Mouse (Mus musculus) lung, postnatal 0 days (tissue): ENCODE data around the gene Pld3. TPM values are rescaled to one million over a fixed set of nuclear protein-coding genes. Genes with fewer than 3 reads are reported as not detected.

Source experiments
- ATAC-seq: fragments of 200-750 bp; cut with Nextera tagmentation; 2 replicates; pipeline ENCODE4 v1.8.0; 2017; ENCODE audit warnings: moderate library complexity
- DNase-seq: peaks from one replicate; pipeline ENCODE4 v3.0.0-alpha.2; 2016; ENCODE audit warnings: low spot score
- H3K27ac ChIP-seq: fragments of 300-500 bp; sonication (generic); 2 replicates; pipeline ENCODE4 v1.5.1; 2014; ENCODE audit warnings: antibody characterized with exemption, mild to moderate bottlenecking, low read length, mixed read lengths
- H3K27me3 ChIP-seq: fragments of 300-500 bp; sonication (generic); replicated peaks from 2 replicates; pipeline ENCODE4 v1.6.1; 2014; ENCODE audit warnings: low read length, mixed read lengths; ENCODE audit not compliant: insufficient read depth
- H3K36me3 ChIP-seq: fragments of 300-500 bp; sonication (generic); 2 replicates; pipeline ENCODE4 v1.6.1; 2014; ENCODE audit warnings: low read length, mixed read lengths; ENCODE audit not compliant: insufficient read depth
- H3K4me1 ChIP-seq: fragments of 300-500 bp; sonication (generic); 2 replicates; pipeline ENCODE4 v1.6.1; 2014; ENCODE audit warnings: antibody characterized with exemption, low read depth, low read length, mixed read lengths; ENCODE audit not compliant: insufficient read depth
- H3K4me2 ChIP-seq: fragments of 300-500 bp; sonication (generic); replicated peaks from 2 replicates; pipeline ENCODE4 v1.6.1; 2014; ENCODE audit warnings: low read depth, mild to moderate bottlenecking, low read length, moderate library complexity, mixed read lengths
- H3K4me3 ChIP-seq: fragments of 300-500 bp; sonication (generic); 2 replicates; pipeline ENCODE4 v1.5.1; 2014; ENCODE audit warnings: low read depth, low read length
- H3K9ac ChIP-seq: fragments of 300-500 bp; sonication (generic); replicated peaks from 2 replicates; pipeline ENCODE4 v1.6.1; 2014; ENCODE audit warnings: low read depth, mild to moderate bottlenecking
- H3K9me3 ChIP-seq: fragments of 300-500 bp; sonication (generic); 2 replicates; pipeline ENCODE4 v1.6.1; 2016; ENCODE audit warnings: low read length, mixed read lengths
- CTCF ChIP-seq: IDR thresholded peaks from 2 replicates; pipeline ENCODE4 v1.5.1; 2016; ENCODE audit warnings: antibody characterized with exemption, mild to moderate bottlenecking
- EP300 ChIP-seq: IDR thresholded peaks from 2 replicates; pipeline ENCODE4 v1.6.1; 2016; ENCODE audit warnings: antibody characterized with exemption, mild to moderate bottlenecking, control low read depth
- WGBS: fragments of 180-500 bp; shearing (Covaris S2); extraction: QIAGEN DNeasy Blood & Tissue Kit; methylation state at CpG from one replicate; pipeline ENCODE4 v1.1.7; 2014; 5-methylcytosine and 5-hydroxymethylcytosine counted together
- polyA plus RNA-seq: library from polyadenylated mRNA; unstranded; fragments of >200 nt; fragmentation: Nextera tagmentation; extraction: Ambion mirVana; gene quantifications from 2 replicates; pipeline ENCODE4 v1.2.1, GENCODE M21; 2015

The Pld3 gene
- polyA plus RNA-seq, 1 experiment from 2014 or later: 92.4 TPM

DNA sequence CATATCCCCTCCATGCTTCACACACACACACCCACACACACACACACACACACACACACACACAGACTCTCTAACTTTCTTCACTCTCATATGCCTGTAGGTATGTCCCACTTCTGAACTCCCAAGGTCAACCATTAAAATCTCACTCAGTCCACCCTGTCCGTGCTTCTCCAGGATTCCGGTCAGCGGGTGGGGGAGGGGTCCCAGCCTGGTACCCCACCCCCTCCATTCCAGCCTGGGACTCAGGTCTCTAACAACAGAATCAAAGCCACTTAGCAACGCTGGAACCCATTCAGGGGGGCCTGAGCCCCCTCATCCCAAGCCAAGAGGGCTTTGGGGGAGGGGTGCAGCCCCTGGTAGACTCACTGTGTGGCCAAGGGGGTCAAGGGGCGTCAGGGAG lies 30.1 kb downstream of the Pld3 start, which contains the start of gene Hipk4:
Gene Hipk4 (plus strand): TSS at position 301 of the 400 bp plus-strand sequence.
- no peaks in the 10 kb centered on the region for H3K27me3 ChIP-seq
- no peak for TF ChIP-seq CTCF
- TF ChIP-seq EP300: no peak
- H3K27ac ChIP-seq: no peak within 1 kb of the TSS
- H3K4me3 ChIP-seq: no peak within 1 kb of the TSS
- H3K4me1 ChIP-seq: no peaks in the 10 kb centered on the region; the same call in 1 of the 2 replicates
- no peaks in the 10 kb centered on the region for H3K36me3 ChIP-seq
- 66% methylated on average over 5 of the region's 5 CpGs for WGBS
- H3K9me3 ChIP-seq: no peaks in the 10 kb centered on the region
- no peak within 1 kb of the TSS for H3K4me2 ChIP-seq
- H3K9ac ChIP-seq: no peak within 1 kb of the TSS
- DNase-seq (no peak), ATAC-seq (no peak)

DNA sequence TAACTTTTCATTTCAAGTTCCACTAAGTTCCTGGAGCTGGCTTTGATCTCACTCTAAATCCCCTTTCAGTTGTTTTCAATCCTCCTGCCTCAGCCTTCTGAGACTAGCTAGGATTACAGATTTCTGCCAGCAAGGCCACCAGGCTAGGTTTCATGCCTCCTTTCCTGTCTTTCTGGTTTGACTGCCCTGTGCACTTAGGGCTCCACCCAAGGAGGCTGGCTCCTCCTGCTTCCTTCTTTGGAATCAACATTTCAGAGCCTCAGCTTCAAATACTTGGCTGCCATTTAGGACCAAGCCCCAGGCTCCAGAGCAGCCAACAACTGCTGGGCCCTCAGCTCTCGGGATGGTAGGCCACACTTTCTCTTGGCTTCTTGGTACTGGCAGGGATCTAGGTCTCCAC lies 32.4 kb downstream of the Pld3 start:
- Histone ChIP-seq H3K4me1 (no peaks in the 10 kb centered on the region; the same call in 1 of the 2 replicates), H3K27ac (0 out of 2 replicates have a peak overlapping the region, but pooled peaks have one; percentile 9), H3K4me3 (no peak overlapping the region), H3K27me3 (no peaks in the 10 kb centered on the region), H3K4me2 (no peak overlapping the region), H3K9ac (no peak overlapping the region), H3K36me3 (0 out of 2 replicates have a peak, but pooled peaks cover 7% of the 10 kb centered on the region), H3K9me3 (no peaks in the 10 kb centered on the region)
- 57% methylated on average over 1 of the region's 1 CpGs for WGBS
- TF ChIP-seq CTCF (no peak), EP300 (no peak)
- ATAC-seq (peak; percentile 70), DNase-seq (peak; percentile 65)

DNA sequence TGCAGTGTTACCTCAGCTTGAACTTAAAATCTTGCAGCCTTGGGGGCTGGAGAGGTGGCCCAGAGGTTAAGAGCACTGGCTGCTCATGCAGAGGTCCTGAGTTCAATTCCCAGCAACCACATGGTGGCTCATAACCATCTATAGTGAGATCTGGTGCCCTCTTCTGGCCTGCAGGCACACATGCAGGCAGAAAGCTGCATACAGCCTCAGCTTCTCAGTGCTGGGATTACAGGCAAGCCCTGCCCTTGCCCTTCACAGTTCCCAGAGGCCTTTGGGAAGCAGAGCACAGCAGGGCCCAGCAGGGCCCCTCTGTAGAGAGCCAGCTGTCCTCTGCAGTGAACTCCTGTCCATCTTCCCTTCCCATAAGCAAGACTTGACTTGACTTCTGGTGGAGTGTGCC lies 32.9 kb downstream of the Pld3 start:
- H3K27me3 ChIP-seq: no peaks in the 10 kb centered on the region
- H3K27ac ChIP-seq: 0 out of 2 replicates have a peak overlapping the region, but pooled peaks have one; percentile 9
- no peak overlapping the region for H3K4me2 ChIP-seq
- H3K4me1 ChIP-seq: no peaks in the 10 kb centered on the region; the same call in 1 of the 2 replicates
- no peak overlapping the region for H3K9ac ChIP-seq
- no peak overlapping the region for H3K4me3 ChIP-seq
- H3K36me3 ChIP-seq: 0 out of 2 replicates have a peak, but pooled peaks cover 7% of the 10 kb centered on the region
- H3K9me3 ChIP-seq: no peaks in the 10 kb centered on the region
- ATAC-seq: no peak
- TF ChIP-seq EP300 (no peak), CTCF (peak; percentile 36)
- no peak for DNase-seq

DNA sequence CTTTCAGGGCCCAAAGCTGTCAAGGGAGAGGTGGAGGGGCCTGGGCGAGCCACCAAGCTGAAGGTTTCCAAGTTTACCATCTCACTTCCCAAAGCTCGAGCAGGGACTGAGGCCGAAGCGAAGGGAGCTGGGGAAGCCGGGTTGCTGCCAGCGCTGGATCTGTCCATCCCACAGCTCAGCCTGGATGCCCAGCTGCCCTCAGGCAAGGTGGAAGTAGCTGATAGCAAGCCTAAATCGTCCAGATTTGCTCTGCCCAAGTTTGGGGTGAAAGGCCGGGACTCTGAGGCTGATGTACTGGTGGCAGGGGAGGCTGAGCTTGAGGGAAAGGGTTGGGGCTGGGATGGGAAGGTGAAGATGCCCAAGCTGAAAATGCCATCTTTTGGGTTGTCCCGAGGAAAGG lies 34.7 kb downstream of the Pld3 start:
- ATAC-seq (no peak), DNase-seq (no peak)
- Histone ChIP-seq H3K36me3 (0 out of 2 replicates have a peak, but pooled peaks cover 7% of the 10 kb centered on the region), H3K9me3 (no peaks in the 10 kb centered on the region), H3K4me1 (no peaks in the 10 kb centered on the region; the same call in 1 of the 2 replicates), H3K4me2 (no peak overlapping the region), H3K9ac (no peak overlapping the region), H3K4me3 (no peak overlapping the region), H3K27ac (no peak overlapping the region), H3K27me3 (no peaks in the 10 kb centered on the region)
- WGBS: 84% methylated on average over 9 of the region's 9 CpGs
- TF ChIP-seq CTCF (no peak), EP300 (no peak)

DNA sequence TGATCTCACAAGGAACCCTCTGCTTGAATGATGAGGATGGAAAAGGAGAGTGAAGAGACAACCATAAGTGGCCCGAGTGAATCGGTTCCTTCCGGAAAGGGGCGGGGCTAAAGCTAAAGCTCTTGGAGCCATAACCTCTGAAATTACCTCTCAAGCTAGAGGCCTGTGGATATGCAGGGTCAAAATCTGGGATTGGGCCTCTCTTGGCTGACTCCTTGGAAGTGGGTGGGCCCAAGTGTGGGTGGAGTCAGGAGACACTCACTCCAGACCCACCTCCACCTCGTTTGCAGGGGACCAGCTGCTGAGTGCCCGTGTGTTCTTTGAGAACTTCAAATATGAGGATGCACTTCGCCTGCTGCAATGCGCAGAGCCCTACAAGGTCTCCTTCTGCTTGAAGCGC lies 38.1 kb downstream of the Pld3 start:
- H3K27me3 ChIP-seq: no peaks in the 10 kb centered on the region
- no peaks in the 10 kb centered on the region for H3K4me1 ChIP-seq
- 0 out of 2 replicates have a peak, but pooled peaks cover 7% of the 10 kb centered on the region for H3K36me3 ChIP-seq
- H3K9me3 ChIP-seq: no peaks in the 10 kb centered on the region
- ATAC-seq: peak; percentile 26; the same call in 1 of the 2 replicates
- H3K4me2 ChIP-seq: no peak overlapping the region
- H3K27ac ChIP-seq: no peak overlapping the region
- DNase-seq: no peak
- no peak for TF ChIP-seq CTCF
- 71% methylated on average over 9 of the region's 9 CpGs for WGBS
- H3K9ac ChIP-seq: no peak overlapping the region
- H3K4me3 ChIP-seq: no peak overlapping the region

DNA sequence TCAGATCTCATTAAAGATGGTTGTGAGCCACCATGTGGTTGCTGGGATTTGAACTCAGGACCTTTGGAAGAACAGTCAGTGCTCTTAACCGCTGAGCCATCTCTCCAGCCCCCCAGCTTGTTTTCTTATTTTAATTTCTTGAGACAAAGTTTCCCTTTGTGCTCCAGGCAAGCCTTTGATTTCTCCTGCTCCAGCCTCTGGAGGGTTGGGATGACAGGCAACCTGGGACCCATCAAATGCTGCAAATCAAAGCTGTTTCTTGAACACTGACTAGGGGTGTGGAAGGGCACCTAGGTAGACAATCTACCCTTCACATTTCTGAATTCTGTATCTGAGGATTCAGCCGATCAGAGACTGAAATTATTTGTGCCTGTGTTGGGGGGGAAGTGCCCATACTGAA lies 42.2 kb downstream of the Pld3 start:
- no peak for ATAC-seq
- Histone ChIP-seq H3K9ac (no peak overlapping the region), H3K36me3 (no peaks in the 10 kb centered on the region), H3K4me3 (no peak overlapping the region), H3K9me3 (no peaks in the 10 kb centered on the region), H3K27me3 (no peaks in the 10 kb centered on the region), H3K4me1 (peaks cover 3% of the 10 kb centered on the region; the same call in 1 of the 2 replicates), H3K27ac (no peak overlapping the region), H3K4me2 (no peak overlapping the region)
- TF ChIP-seq CTCF: no peak
- TF ChIP-seq EP300: no peak
- WGBS: 87% methylated on average over 2 of the region's 2 CpGs
- DNase-seq: no peak

DNA sequence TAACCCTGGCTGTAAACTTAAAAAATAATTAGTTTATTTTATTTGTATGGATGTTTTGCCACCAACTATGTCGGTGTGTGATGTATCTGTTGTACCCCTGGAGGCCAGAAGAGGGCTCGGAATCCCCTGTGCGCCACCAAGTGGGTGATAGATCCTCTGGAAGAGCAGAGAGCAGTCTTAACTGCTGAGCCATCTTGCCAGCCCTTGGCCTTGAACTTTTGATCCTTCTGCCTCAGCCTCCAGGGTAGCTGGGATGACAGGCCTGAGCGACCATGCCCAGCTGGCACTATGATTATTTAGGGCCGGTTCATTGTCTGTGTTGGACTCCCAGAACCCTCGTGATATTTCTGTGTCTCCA lies 44.4 kb downstream of the Pld3 start:
- Histone ChIP-seq H3K36me3 (no peaks in the 10 kb centered on the region), H3K27ac (peak overlapping the region; percentile 96), H3K9ac (no peak overlapping the region), H3K4me3 (peak overlapping the region; percentile 57), H3K4me1 (peaks cover 3% of the 10 kb centered on the region; the same call in 1 of the 2 replicates), H3K9me3 (no peaks in the 10 kb centered on the region), H3K27me3 (no peaks in the 10 kb centered on the region), H3K4me2 (peak overlapping the region; percentile 72)
- DNase-seq (peak; percentile 82), ATAC-seq (peak; percentile 70)
- TF ChIP-seq EP300 (no peak), CTCF (peak; percentile 84)
- WGBS: 18% methylated on average over 6 of the region's 6 CpGs
